Mouse (Mus musculus): ENCODE measurements around the gene Fam199x.

GRCm38 (mm10) chrX:137119675-137120423, 70.5 kb downstream of the Fam199x start:
- TF ChIP-seq CTCF (IDR thresholded peaks at IDR 0.05; ENCODE audit: control insufficient read depth, insufficient read depth, insufficient read length) (no peak), USF1 (IDR thresholded peaks at IDR 0.05; ENCODE audit: low read depth) (no peak), MYOD1 (IDR thresholded peaks at IDR 0.05; ENCODE audit: control insufficient read depth, insufficient read length, low read depth) (no peak), MAX (IDR thresholded peaks at IDR 0.05) (no peak), CEBPB (IDR thresholded peaks at IDR 0.05; ENCODE audit: low read depth) (no peak), MYOG (IDR thresholded peaks at IDR 0.05; ENCODE audit: control insufficient read depth, extremely low read depth, insufficient read length) (no peak)
